Mouse (Mus musculus): ENCODE measurements around the gene Cacna1e. TPM values are rescaled to one million over a fixed set of nuclear protein-coding genes. Genes with fewer than 3 reads are reported as not detected.
A peak's percentile ranks its signal among the peaks of the same experiment; 100 is the strongest.

Gene Cacna1e
- polyA plus RNA-seq, 1 experiment from 2014 or later = 7.8 TPM

- Histone ChIP-seq H3K4me2 (peak overlapping the region; percentile 85), H3K27me3 (peaks cover 35% of the 10 kb centered on the region), H3K9ac (peak overlapping the region; percentile 77), H3K9me3 (no peaks in the 10 kb centered on the region), H3K4me1 (replicated peaks) (peaks cover 42% of the 10 kb centered on the region), H3K27ac (peak overlapping the region; percentile 78), H3K36me3 (no peaks in the 10 kb centered on the region), H3K4me3 (peak overlapping the region; percentile 56)
- WGBS = 3% methylated on average over 19 of the region's 19 CpGs
- ATAC-seq (ENCODE audit: low FRiP score) = peak; percentile 60
These were observed 160.6 kb downstream of the Cacna1e start for GRCm38 (mm10) chr1:154723537-154724286.

GRCm38 (mm10) chr1:154723078-154723477 lies 161.2 kb downstream of the Cacna1e start:
- H3K27ac ChIP-seq = peak overlapping the region; percentile 78
- H3K4me2 ChIP-seq = peak overlapping the region; percentile 85
- H3K4me3 ChIP-seq = peak overlapping the region; percentile 56
- no peaks in the 10 kb centered on the region for H3K9me3 ChIP-seq
- H3K9ac ChIP-seq = peak overlapping the region; percentile 77
- peaks cover 42% of the 10 kb centered on the region for H3K4me1 ChIP-seq (replicated peaks)
- peaks cover 29% of the 10 kb centered on the region for H3K27me3 ChIP-seq
- peak; percentile 37 for ATAC-seq (ENCODE audit: low FRiP score)
- WGBS = 33% methylated on average over 6 of the region's 6 CpGs
- no peaks in the 10 kb centered on the region for H3K36me3 ChIP-seq

- no peaks in the 10 kb centered on the region for H3K9me3 ChIP-seq
- ATAC-seq (ENCODE audit: low FRiP score) = no peak
- no peaks in the 10 kb centered on the region; the same call in 1 of the 2 replicates for H3K4me1 ChIP-seq (replicated peaks)
- H3K27me3 ChIP-seq = no peaks in the 10 kb centered on the region
- H3K36me3 ChIP-seq = no peaks in the 10 kb centered on the region
- no peak overlapping the region for H3K4me2 ChIP-seq
- H3K9ac ChIP-seq = no peak overlapping the region
- H3K4me3 ChIP-seq = no peak overlapping the region
- H3K27ac ChIP-seq = no peak overlapping the region
- 82% methylated on average over 7 of the region's 7 CpGs for WGBS
These were observed 168.7 kb downstream of the Cacna1e start for GRCm38 (mm10) chr1:154715596-154715995.

GRCm38 (mm10) chr1:154712747-154713146 lies 171.6 kb downstream of the Cacna1e start:
- no peak overlapping the region for H3K4me2 ChIP-seq
- no peaks in the 10 kb centered on the region for H3K4me1 ChIP-seq (replicated peaks)
- WGBS = 92% methylated on average over 4 of the region's 4 CpGs
- H3K9me3 ChIP-seq = no peaks in the 10 kb centered on the region
- H3K27me3 ChIP-seq = no peaks in the 10 kb centered on the region
- no peak overlapping the region for H3K27ac ChIP-seq
- no peak overlapping the region for H3K9ac ChIP-seq
- ATAC-seq (ENCODE audit: low FRiP score) = no peak
- H3K4me3 ChIP-seq = no peak overlapping the region
- H3K36me3 ChIP-seq = no peaks in the 10 kb centered on the region

- Histone ChIP-seq H3K27me3 (no peaks in the 10 kb centered on the region), H3K9me3 (no peaks in the 10 kb centered on the region), H3K4me1 (replicated peaks) (peaks cover 18% of the 10 kb centered on the region), H3K27ac (no peak overlapping the region), H3K4me3 (no peak overlapping the region), H3K36me3 (no peaks in the 10 kb centered on the region), H3K9ac (no peak overlapping the region), H3K4me2 (no peak overlapping the region)
- 91% methylated on average over 4 of the region's 4 CpGs for WGBS
- no peak for ATAC-seq (ENCODE audit: low FRiP score)
These were observed 176.6 kb downstream of the Cacna1e start for GRCm38 (mm10) chr1:154707584-154708290.

- WGBS = 90% methylated on average over 8 of the region's 8 CpGs
- H3K4me1 ChIP-seq (replicated peaks) = peaks cover 18% of the 10 kb centered on the region
- no peak overlapping the region for H3K9ac ChIP-seq
- H3K9me3 ChIP-seq = no peaks in the 10 kb centered on the region
- no peak overlapping the region for H3K4me3 ChIP-seq
- no peak overlapping the region for H3K27ac ChIP-seq
- no peaks in the 10 kb centered on the region for H3K27me3 ChIP-seq
- no peaks in the 10 kb centered on the region for H3K36me3 ChIP-seq
- ATAC-seq (ENCODE audit: low FRiP score) = no peak
- no peak overlapping the region for H3K4me2 ChIP-seq
These were observed 177.3 kb downstream of the Cacna1e start for GRCm38 (mm10) chr1:154706974-154707373.

GRCm38 (mm10) chr1:154705882-154706565 lies 178.3 kb downstream of the Cacna1e start:
- Histone ChIP-seq H3K27ac (peak overlapping the region; percentile 14; the same call in 1 of the 2 replicates), H3K36me3 (0 out of 2 replicates have a peak, but pooled peaks cover 1% of the 10 kb centered on the region), H3K9me3 (no peaks in the 10 kb centered on the region), H3K9ac (no peak overlapping the region), H3K4me1 (replicated peaks) (peaks cover 18% of the 10 kb centered on the region), H3K4me3 (no peak overlapping the region), H3K4me2 (no peak overlapping the region), H3K27me3 (no peaks in the 10 kb centered on the region)
- 72% methylated on average over 7 of the region's 7 CpGs for WGBS
- ATAC-seq (ENCODE audit: low FRiP score) = no peak

GRCm38 (mm10) chr1:154704558-154705185 lies 179.6 kb downstream of the Cacna1e start:
- H3K4me3 ChIP-seq = no peak overlapping the region
- ATAC-seq (ENCODE audit: low FRiP score) = peak; percentile 77
- H3K27me3 ChIP-seq = no peaks in the 10 kb centered on the region
- H3K4me2 ChIP-seq = no peak overlapping the region
- H3K9me3 ChIP-seq = no peaks in the 10 kb centered on the region
- peaks cover 3% of the 10 kb centered on the region; the same call in 1 of the 2 replicates for H3K36me3 ChIP-seq
- 67% methylated on average over 11 of the region's 11 CpGs for WGBS
- H3K9ac ChIP-seq = no peak overlapping the region
- peak overlapping the region; percentile 66; the same call in 1 of the 2 replicates for H3K27ac ChIP-seq
- H3K4me1 ChIP-seq (replicated peaks) = peaks cover 18% of the 10 kb centered on the region

- Histone ChIP-seq H3K9me3 (no peaks in the 10 kb centered on the region), H3K4me1 (replicated peaks) (peaks cover 18% of the 10 kb centered on the region), H3K27ac (no peak overlapping the region), H3K4me2 (no peak overlapping the region), H3K9ac (no peak overlapping the region), H3K36me3 (peaks cover 3% of the 10 kb centered on the region; the same call in 1 of the 2 replicates), H3K27me3 (no peaks in the 10 kb centered on the region), H3K4me3 (no peak overlapping the region)
- ATAC-seq (ENCODE audit: low FRiP score) = no peak
- WGBS = 82% methylated on average over 2 of the region's 2 CpGs
These were observed 181.7 kb downstream of the Cacna1e start for GRCm38 (mm10) chr1:154702623-154703022.

- 49% methylated on average over 14 of the region's 14 CpGs for WGBS
- H3K36me3 ChIP-seq = no peaks in the 10 kb centered on the region
- peaks cover 6% of the 10 kb centered on the region for H3K4me1 ChIP-seq (replicated peaks)
- H3K4me3 ChIP-seq = no peak overlapping the region
- no peaks in the 10 kb centered on the region for H3K9me3 ChIP-seq
- peak overlapping the region; percentile 19; the same call in 1 of the 2 replicates for H3K9ac ChIP-seq
- 0 out of 2 replicates have a peak overlapping the region, but pooled peaks have one; percentile 6 for H3K4me2 ChIP-seq
- H3K27me3 ChIP-seq = no peaks in the 10 kb centered on the region
- ATAC-seq (ENCODE audit: low FRiP score) = no peak
- peak overlapping the region; percentile 30; the same call in 1 of the 2 replicates for H3K27ac ChIP-seq
These were observed 195.2 kb downstream of the Cacna1e start for GRCm38 (mm10) chr1:154688876-154689665.

- H3K36me3 ChIP-seq = no peaks in the 10 kb centered on the region
- H3K27me3 ChIP-seq = no peaks in the 10 kb centered on the region
- WGBS = 61% methylated on average over 6 of the region's 6 CpGs
- no peaks in the 10 kb centered on the region for H3K9me3 ChIP-seq
- no peak overlapping the region for H3K27ac ChIP-seq
- H3K4me2 ChIP-seq = no peak overlapping the region
- no peak overlapping the region for H3K9ac ChIP-seq
- H3K4me1 ChIP-seq (replicated peaks) = peaks cover 6% of the 10 kb centered on the region
- no peak for ATAC-seq (ENCODE audit: low FRiP score)
- no peak overlapping the region for H3K4me3 ChIP-seq
These were observed 197.4 kb downstream of the Cacna1e start for GRCm38 (mm10) chr1:154686861-154687260.
